Mouse (Mus musculus) right cerebral cortex, postnatal 14 days (tissue): ENCODE data around the gene 9030025P20Rik.
A peak's percentile ranks its signal among the peaks of the same experiment; 100 is the strongest.
"Not testable (repeated sequence)": the region's sequence is repeated elsewhere in the genome, so short reads cannot be mapped to it uniquely, and the experiment has no call there.

Source experiments
- DNase-seq: peaks from one replicate; pipeline ENCODE4 v3.0.0; 2022

9030025P20Rik gene

GRCm38 (mm10) chr17:14992522-14993138 lies 14.4 kb downstream of the 9030025P20Rik start:
- DNase-seq: not testable (repeated sequence)

GRCm38 (mm10) chr17:14993139-14993832 lies 15.0 kb downstream of the 9030025P20Rik start:
- not testable (repeated sequence) for DNase-seq

DNA sequence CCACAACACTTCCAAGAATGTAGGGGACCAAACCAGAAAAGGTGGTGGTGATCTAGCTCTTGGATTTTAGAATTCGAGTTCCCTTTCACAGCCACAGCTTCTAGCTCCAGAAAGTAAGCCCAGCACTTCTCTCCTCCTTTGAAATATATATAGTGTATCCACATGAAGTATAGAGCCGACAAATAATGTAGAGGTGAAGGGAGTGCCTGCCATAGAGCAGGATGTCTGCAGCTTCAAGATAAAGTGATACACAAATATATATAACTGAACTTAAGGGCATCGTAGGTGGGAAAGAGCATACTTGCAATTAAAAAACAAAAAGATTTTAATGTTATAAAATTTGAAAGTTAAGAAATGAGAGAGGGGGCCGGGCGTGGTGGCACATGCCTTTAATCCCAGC lies 15.9 kb downstream of the 9030025P20Rik start:
- DNase-seq: not testable (repeated sequence)

- DNase-seq: not testable (repeated sequence)
Observed at GRCm38 (mm10) chr17:15000047-15000446, 21.8 kb downstream of the 9030025P20Rik start.

DNA sequence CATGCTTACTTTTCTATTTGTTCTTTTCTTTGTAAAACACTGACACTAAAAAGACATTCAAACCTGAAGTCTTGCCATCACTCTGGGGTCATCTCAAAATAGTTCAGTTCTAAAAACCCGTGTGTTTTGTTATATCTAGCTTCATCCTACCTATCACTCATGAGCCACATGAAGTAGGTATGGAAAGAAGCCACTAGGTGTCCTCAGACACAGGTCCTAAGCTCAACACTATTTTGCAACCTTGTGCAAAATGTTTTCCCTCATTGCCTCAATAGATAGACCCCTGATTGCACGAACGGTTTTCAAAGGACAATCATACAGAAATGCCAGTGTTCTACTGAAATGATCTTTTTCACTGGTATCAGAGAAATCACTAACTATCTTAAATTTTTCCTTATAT lies 30.8 kb downstream of the 9030025P20Rik start:
- not testable (repeated sequence) for DNase-seq

DNA sequence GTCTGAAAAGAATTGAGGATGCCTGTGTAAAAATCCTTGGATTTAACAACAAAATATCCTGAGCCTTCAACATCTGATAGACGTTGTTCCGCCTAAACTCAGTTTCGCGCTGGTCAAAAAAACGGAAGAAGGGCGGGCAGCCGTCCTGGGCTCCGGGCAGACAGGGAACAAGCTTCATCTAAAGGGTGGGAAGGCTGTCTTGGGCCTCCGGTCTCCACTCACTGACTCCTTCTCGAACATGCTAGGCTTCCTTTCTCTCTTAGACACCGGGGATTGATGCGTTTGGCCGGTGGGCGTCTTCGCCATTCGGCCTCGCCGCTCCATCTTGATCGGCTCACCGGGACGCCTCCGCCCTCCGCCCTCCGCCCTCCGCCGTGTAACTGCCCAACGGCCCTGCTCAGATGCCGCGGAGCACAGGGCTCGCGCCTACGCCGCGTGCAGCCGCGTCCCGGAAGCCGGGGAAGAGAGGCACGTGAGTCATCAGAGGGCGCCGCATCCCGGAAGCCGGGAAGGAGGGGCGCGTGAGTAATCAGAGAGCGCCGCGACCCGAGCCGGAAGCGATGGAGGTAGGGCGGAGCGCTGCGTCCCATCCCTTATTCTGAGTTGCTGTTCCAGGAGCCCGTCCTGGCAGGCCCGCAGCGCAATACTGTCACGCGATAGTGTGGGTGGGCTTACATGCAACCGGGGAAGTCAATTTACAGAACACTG lies 31.6 kb downstream of the 9030025P20Rik start, which contains the start of gene Gm3435:
Gene Gm3435, plus strand, starts transcription at position 471 of the 708 bp plus-strand sequence.
- not testable (repeated sequence) for DNase-seq

- DNase-seq: peak; percentile 21
Observed at GRCm38 (mm10) chr17:15021503-15022220, 43.4 kb downstream of the 9030025P20Rik start.

DNA sequence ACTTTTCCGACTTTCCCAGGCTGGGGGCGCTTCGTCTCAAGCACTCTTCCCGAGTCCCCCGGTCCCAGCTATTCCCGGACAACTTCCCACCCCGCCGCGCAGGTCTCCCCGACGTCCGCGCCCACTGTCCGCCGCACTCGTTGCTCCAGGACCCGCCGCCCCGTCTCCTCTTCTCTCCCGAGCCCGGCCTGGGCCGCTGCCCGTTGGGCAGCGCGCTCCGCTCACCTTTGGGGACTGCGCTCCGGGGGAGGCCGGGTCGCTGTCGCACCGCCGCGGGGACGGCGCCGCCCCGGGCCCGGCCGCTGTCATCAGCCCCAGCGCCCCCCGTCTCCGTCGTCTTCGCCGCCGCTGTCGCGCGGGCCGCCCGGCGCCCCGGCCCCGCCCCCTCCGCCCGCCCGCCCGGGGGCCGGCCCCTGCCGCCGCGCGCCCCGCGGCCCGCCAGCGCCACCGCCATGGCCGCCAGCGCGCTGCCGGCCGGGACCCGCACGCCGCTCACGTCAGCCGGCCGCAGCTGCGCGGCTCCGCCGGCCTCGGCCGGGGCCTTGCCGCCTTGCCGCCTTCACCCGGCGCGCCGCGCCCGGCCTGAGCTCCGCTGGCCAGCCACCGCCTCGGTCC lies 45.7 kb downstream of the 9030025P20Rik start:
- not testable (repeated sequence) for DNase-seq

DNA sequence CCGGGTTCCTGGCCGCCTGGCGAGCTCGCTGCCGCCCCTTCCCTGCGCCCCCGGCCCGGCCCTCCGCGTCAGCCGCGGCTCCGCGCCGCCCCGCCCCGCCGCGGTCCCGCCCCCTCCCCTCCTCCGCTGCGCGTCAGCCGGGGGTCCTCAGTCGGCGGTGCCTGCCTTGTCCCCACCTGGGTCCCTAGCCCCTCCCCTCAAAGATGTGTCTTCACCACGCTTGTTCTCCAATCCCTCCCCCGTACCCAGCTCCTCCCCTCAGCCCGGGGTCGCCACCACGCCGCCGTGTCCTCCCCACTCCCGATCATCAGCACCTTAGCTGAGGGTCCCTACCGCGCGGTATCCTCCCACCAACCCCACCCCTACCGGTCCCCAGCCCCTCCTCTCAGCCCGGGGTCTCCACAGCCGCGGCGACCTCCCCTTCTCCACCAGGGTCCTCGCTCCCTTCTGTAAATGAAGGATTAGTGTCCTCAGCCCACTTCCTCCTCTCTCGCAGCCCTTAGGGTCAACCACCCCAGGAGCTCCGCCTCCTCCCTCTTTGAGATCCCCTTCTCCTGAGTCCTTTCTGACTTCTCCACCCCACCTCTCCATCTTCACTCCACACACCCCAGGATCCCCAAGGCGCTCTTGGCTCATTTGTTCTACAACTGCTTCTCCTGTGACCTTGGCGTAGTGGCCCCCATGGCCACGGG lies 46.4 kb downstream of the 9030025P20Rik start:
- DNase-seq: not testable (repeated sequence)

DNA sequence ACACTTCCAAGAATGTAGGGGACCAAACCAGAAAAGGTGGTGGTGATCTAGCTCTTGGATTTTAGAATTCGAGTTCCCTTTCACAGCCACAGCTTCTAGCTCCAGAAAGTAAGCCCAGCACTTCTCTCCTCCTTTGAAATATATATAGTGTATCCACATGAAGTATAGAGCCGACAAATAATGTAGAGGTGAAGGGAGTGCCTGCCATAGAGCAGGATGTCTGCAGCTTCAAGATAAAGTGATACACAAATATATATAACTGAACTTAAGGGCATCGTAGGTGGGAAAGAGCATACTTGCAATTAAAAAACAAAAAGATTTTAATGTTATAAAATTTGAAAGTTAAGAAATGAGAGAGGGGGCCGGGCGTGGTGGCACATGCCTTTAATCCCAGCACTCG lies 47.2 kb downstream of the 9030025P20Rik start:
- DNase-seq: not testable (repeated sequence)

DNA sequence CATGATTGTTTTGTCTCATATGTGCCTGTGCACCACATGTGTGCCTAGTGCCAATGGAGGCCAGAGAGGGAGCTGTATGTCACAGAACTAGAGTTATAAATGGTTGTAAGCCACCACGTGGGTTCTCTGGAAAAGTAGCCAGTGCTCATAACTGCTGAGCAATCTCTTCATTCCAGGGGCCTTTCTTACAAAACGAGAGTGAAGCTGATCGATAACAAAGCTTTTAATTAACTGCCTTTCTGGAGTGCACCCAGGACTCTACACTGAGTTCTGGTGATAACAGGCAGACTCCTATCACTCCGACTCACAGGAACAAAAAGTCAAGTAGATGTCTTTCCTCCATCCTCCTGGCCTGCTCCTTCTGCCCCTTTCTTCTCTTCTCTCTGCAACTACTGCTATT lies 53.1 kb downstream of the 9030025P20Rik start:
- not testable (repeated sequence) for DNase-seq

- not testable (repeated sequence) for DNase-seq
Observed at GRCm38 (mm10) chr17:15040455-15040854, 62.2 kb downstream of the 9030025P20Rik start.
